Mouse (Mus musculus): ENCODE measurements around the gene Nme7. TPM values are rescaled to one million over a fixed set of nuclear protein-coding genes. Genes with fewer than 3 reads are reported as not detected.

Gene Nme7
- polyA plus RNA-seq, 1 experiment from 2014 or later, result 64.3 TPM

DNA sequence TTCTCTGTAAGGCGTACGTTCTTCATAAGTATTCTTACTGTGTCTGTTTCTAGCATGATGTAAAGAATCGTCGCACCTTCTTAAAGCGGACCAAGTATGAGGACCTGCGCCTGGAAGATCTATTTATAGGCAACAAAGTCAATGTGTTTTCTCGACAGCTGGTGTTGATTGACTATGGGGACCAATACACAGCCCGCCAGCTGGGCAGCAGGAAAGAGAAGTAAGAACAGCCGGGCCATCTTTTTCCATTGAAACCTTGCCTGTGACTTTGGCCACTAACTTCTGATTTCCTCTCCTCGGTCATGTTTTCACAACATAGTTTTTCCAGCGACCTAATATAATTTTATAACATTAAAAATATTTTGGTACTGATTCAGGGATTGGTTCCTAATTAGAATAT, 28.6 kb downstream of the Nme7 start:
- Histone ChIP-seq H3K4me2 (replicated peaks; ENCODE audit: low read depth, low read length) (no peak overlapping the region), H3K36me3 (ENCODE audit: insufficient read depth, low read length) (peaks cover 30% of the 10 kb centered on the region; the same call in 1 of the 2 replicates), H3K4me1 (ENCODE audit: insufficient read depth, low read length) (no peaks in the 10 kb centered on the region), H3K9ac (replicated peaks; ENCODE audit: low read length) (no peak overlapping the region), H3K9me3 (ENCODE audit: low read length) (no peaks in the 10 kb centered on the region), H3K27ac (ENCODE audit: low read length) (no peak overlapping the region), H3K4me3 (ENCODE audit: low read length) (no peak overlapping the region), H3K27me3 (ENCODE audit: insufficient read depth, low read length) (no peaks in the 10 kb centered on the region)
- no peak for ATAC-seq (ENCODE audit: low FRiP score, low TSS enrichment)
- 92% methylated on average over 11 of the region's 11 CpGs for WGBS

GRCm38 (mm10) chr1:164335435-164335834, 31.5 kb downstream of the Nme7 start:
- peaks cover 28% of the 10 kb centered on the region; the same call in 1 of the 2 replicates for H3K36me3 ChIP-seq (ENCODE audit: insufficient read depth, low read length)
- WGBS, result 93% methylated on average over 3 of the region's 3 CpGs
- H3K9ac ChIP-seq (replicated peaks; ENCODE audit: low read length), result no peak overlapping the region
- H3K27me3 ChIP-seq (ENCODE audit: insufficient read depth, low read length), result no peaks in the 10 kb centered on the region
- H3K9me3 ChIP-seq (ENCODE audit: low read length), result no peaks in the 10 kb centered on the region
- no peak overlapping the region for H3K4me2 ChIP-seq (replicated peaks; ENCODE audit: low read depth, low read length)
- no peak overlapping the region for H3K27ac ChIP-seq (ENCODE audit: low read length)
- no peaks in the 10 kb centered on the region for H3K4me1 ChIP-seq (ENCODE audit: insufficient read depth, low read length)
- H3K4me3 ChIP-seq (ENCODE audit: low read length), result no peak overlapping the region
- ATAC-seq (ENCODE audit: low FRiP score, low TSS enrichment), result no peak

GRCm38 (mm10) chr1:164335846-164336245, 31.9 kb downstream of the Nme7 start:
- Histone ChIP-seq H3K36me3 (ENCODE audit: insufficient read depth, low read length) (peaks cover 24% of the 10 kb centered on the region; the same call in 1 of the 2 replicates), H3K9me3 (ENCODE audit: low read length) (no peaks in the 10 kb centered on the region), H3K9ac (replicated peaks; ENCODE audit: low read length) (no peak overlapping the region), H3K27ac (ENCODE audit: low read length) (no peak overlapping the region), H3K4me1 (ENCODE audit: insufficient read depth, low read length) (no peaks in the 10 kb centered on the region), H3K4me3 (ENCODE audit: low read length) (no peak overlapping the region), H3K4me2 (replicated peaks; ENCODE audit: low read depth, low read length) (no peak overlapping the region), H3K27me3 (ENCODE audit: insufficient read depth, low read length) (no peaks in the 10 kb centered on the region)
- ATAC-seq (ENCODE audit: low FRiP score, low TSS enrichment), result no peak
- 85% methylated on average over 4 of the region's 4 CpGs for WGBS

DNA sequence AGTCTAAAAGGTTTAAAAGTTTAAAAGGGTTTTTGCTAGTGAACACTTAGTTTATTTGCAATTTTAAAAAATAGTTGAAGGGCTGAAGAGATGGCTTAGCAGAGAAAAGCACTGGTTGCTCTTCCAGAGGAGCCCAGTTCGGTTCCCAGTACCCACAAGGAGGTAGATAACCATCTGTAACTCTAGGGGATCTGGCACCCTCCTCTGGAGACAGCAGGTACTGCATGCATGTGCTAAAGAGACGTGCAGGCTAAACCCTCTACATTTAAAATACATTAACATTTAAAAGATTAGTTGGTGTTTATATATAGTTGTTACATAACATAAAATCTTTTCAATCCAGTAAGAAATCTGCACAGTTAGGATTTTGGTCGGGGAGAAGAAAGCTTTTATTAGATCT, 38.2 kb downstream of the Nme7 start:
- Histone ChIP-seq H3K9ac (replicated peaks; ENCODE audit: low read length) (no peak overlapping the region), H3K4me1 (ENCODE audit: insufficient read depth, low read length) (no peaks in the 10 kb centered on the region), H3K4me3 (ENCODE audit: low read length) (no peak overlapping the region), H3K9me3 (ENCODE audit: low read length) (0 out of 2 replicates have a peak, but pooled peaks cover 5% of the 10 kb centered on the region), H3K4me2 (replicated peaks; ENCODE audit: low read depth, low read length) (no peak overlapping the region), H3K36me3 (ENCODE audit: insufficient read depth, low read length) (peaks cover 18% of the 10 kb centered on the region), H3K27ac (ENCODE audit: low read length) (no peak overlapping the region), H3K27me3 (ENCODE audit: insufficient read depth, low read length) (no peaks in the 10 kb centered on the region)
- 90% methylated on average over 3 of the region's 3 CpGs for WGBS
- ATAC-seq (ENCODE audit: low FRiP score, low TSS enrichment), result no peak

DNA sequence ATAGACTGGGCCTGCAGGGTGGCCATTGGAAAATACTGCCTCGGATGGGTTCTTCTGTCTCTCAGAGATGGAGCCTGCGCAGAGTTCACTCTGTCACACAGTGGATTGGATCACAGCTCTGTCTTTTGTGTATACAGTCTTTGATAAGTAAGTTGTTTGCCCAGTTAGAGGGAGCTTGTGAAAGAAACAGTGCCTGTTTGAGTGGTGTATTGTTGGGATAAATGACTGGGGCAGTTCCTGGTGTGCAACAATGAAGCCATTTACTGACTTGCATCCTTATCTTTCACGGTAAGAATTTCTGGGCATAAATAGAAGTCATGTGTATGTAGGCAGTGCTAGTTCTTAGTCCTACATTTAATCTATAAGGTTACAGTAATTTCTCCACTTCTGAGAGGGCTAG, 49.5 kb downstream of the Nme7 start:
- no peak overlapping the region for H3K4me2 ChIP-seq (replicated peaks; ENCODE audit: low read depth, low read length)
- no peak overlapping the region for H3K9ac ChIP-seq (replicated peaks; ENCODE audit: low read length)
- WGBS, result 95% methylated on average over 3 of the region's 3 CpGs
- no peaks in the 10 kb centered on the region for H3K27me3 ChIP-seq (ENCODE audit: insufficient read depth, low read length)
- H3K27ac ChIP-seq (ENCODE audit: low read length), result no peak overlapping the region
- no peak overlapping the region for H3K4me3 ChIP-seq (ENCODE audit: low read length)
- ATAC-seq (ENCODE audit: low FRiP score, low TSS enrichment), result no peak
- no peaks in the 10 kb centered on the region for H3K4me1 ChIP-seq (ENCODE audit: insufficient read depth, low read length)
- H3K9me3 ChIP-seq (ENCODE audit: low read length), result no peaks in the 10 kb centered on the region
- peaks cover 6% of the 10 kb centered on the region; the same call in 1 of the 2 replicates for H3K36me3 ChIP-seq (ENCODE audit: insufficient read depth, low read length)

DNA sequence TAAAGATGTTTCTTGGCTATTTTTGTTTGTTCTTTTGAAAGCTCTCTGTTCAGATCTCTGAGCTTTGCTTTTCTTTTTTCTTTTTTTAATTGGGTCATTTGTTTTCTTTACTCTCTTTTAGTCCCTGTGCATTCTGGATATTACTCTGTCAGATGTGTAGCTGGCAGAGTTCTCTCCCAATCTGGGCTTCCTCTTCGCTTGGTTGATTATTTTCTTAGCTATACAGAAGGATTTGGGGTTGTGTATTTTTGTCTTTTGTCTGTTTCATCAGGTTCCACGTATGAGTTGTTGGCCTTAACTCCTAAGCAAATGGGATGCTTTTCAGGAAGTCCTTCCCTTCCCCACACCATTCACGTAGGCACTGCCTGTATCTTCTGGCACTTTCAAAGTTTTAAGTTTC, 54.1 kb downstream of the Nme7 start:
- no peak overlapping the region for H3K4me3 ChIP-seq (ENCODE audit: low read length)
- no peaks in the 10 kb centered on the region for H3K4me1 ChIP-seq (ENCODE audit: insufficient read depth, low read length)
- H3K27me3 ChIP-seq (ENCODE audit: insufficient read depth, low read length), result no peaks in the 10 kb centered on the region
- H3K9me3 ChIP-seq (ENCODE audit: low read length), result no peaks in the 10 kb centered on the region
- no peak overlapping the region for H3K27ac ChIP-seq (ENCODE audit: low read length)
- H3K4me2 ChIP-seq (replicated peaks; ENCODE audit: low read depth, low read length), result no peak overlapping the region
- ATAC-seq (ENCODE audit: low FRiP score, low TSS enrichment), result no peak
- WGBS, result 48% methylated on average over 3 of the region's 3 CpGs
- no peak overlapping the region for H3K9ac ChIP-seq (replicated peaks; ENCODE audit: low read length)
- peaks cover 5% of the 10 kb centered on the region; the same call in 1 of the 2 replicates for H3K36me3 ChIP-seq (ENCODE audit: insufficient read depth, low read length)

GRCm38 (mm10) chr1:164361997-164362396, 58.1 kb downstream of the Nme7 start:
- no peak overlapping the region for H3K4me3 ChIP-seq (ENCODE audit: low read length)
- no peaks in the 10 kb centered on the region for H3K9me3 ChIP-seq (ENCODE audit: low read length)
- H3K27ac ChIP-seq (ENCODE audit: low read length), result no peak overlapping the region
- H3K36me3 ChIP-seq (ENCODE audit: insufficient read depth, low read length), result no peaks in the 10 kb centered on the region
- no peaks in the 10 kb centered on the region for H3K27me3 ChIP-seq (ENCODE audit: insufficient read depth, low read length)
- 95% methylated on average over 2 of the region's 2 CpGs for WGBS
- no peaks in the 10 kb centered on the region for H3K4me1 ChIP-seq (ENCODE audit: insufficient read depth, low read length)
- H3K9ac ChIP-seq (replicated peaks; ENCODE audit: low read length), result no peak overlapping the region
- no peak for ATAC-seq (ENCODE audit: low FRiP score, low TSS enrichment)
- H3K4me2 ChIP-seq (replicated peaks; ENCODE audit: low read depth, low read length), result no peak overlapping the region

DNA sequence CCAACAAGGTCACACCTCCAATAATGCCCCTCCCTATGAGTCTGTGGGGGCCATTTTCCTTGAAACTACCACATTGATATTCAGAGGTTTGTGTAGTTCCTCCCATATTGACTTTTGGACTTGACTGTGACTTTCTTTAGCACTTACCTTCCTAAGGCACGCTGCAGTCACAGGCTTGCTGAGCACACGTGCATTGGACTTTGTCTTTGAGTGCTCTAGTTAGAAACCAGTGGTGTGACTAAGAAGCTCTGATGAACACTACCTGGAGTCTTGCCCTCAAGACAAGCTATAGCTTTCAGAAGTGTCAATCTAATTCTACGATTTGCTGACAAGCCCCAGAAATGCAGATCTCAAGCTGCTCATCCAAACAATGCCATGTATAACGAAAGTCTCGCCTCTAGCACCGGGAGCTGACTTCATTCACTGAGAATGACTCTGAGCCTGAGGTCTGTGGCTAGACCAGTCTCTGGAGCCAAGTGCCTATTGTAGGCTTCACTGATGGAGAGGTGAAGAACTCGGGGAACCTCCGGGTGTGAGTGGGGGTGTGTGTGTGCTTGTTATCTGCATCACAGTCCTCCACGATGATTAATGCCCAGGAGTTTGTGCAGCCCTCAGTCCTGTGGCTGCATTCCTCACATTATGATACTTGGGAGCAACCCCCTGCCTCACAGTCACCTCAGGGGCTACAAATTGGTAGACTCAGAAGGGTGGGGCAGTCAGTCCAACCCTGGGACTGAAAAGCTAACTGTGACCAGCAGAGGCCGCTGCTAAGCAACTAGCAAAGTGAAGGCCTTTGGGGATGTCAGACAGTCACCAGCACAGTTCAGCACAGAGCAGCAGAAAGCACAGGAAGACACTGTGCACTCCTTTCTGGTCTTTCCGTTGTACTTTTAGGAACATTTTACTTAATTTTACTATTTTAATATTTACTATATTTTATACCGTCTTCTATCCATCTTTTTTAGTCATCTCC, 62.5 kb downstream of the Nme7 start:
- H3K27me3 ChIP-seq (ENCODE audit: insufficient read depth, low read length), result no peaks in the 10 kb centered on the region
- 0 out of 2 replicates have a peak overlapping the region, but pooled peaks have one; percentile 9 for H3K27ac ChIP-seq (ENCODE audit: low read length)
- no peaks in the 10 kb centered on the region for H3K9me3 ChIP-seq (ENCODE audit: low read length)
- H3K4me2 ChIP-seq (replicated peaks; ENCODE audit: low read depth, low read length), result no peak overlapping the region
- H3K4me3 ChIP-seq (ENCODE audit: low read length), result no peak overlapping the region
- ATAC-seq (ENCODE audit: low FRiP score, low TSS enrichment), result peak; percentile 90
- H3K4me1 ChIP-seq (ENCODE audit: insufficient read depth, low read length), result no peaks in the 10 kb centered on the region
- H3K36me3 ChIP-seq (ENCODE audit: insufficient read depth, low read length), result no peaks in the 10 kb centered on the region
- 75% methylated on average over 12 of the region's 12 CpGs for WGBS
- H3K9ac ChIP-seq (replicated peaks; ENCODE audit: low read length), result no peak overlapping the region

DNA sequence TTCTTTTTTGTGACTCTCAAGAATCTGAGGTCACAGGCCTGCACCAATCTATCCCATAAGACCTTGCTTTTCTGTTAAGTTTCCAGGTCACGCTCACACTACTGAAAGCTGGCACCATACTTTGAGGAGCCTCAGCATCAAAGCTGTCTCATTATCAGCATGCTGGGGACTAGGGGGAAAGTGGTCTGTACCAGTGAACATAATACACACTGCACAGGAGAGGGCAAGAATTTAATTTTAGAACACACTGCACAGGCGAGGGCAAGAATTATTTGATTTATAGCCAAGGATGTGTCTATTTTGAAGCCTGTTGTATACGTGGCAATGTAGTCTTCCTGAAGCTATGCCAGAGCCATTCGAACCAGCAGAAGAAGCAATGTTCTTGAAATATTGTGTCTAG, 64.2 kb downstream of the Nme7 start:
- H3K27me3 ChIP-seq (ENCODE audit: insufficient read depth, low read length), result no peaks in the 10 kb centered on the region
- no peak overlapping the region for H3K9ac ChIP-seq (replicated peaks; ENCODE audit: low read length)
- no peak overlapping the region for H3K4me2 ChIP-seq (replicated peaks; ENCODE audit: low read depth, low read length)
- no peaks in the 10 kb centered on the region for H3K9me3 ChIP-seq (ENCODE audit: low read length)
- no peaks in the 10 kb centered on the region for H3K4me1 ChIP-seq (ENCODE audit: insufficient read depth, low read length)
- no peak overlapping the region for H3K4me3 ChIP-seq (ENCODE audit: low read length)
- no peak overlapping the region for H3K27ac ChIP-seq (ENCODE audit: low read length)
- WGBS, result 79% methylated on average over 4 of the region's 4 CpGs
- peaks cover 3% of the 10 kb centered on the region; the same call in 1 of the 2 replicates for H3K36me3 ChIP-seq (ENCODE audit: insufficient read depth, low read length)
- no peak for ATAC-seq (ENCODE audit: low FRiP score, low TSS enrichment)

- Histone ChIP-seq H3K36me3 (ENCODE audit: insufficient read depth, low read length) (peaks cover 6% of the 10 kb centered on the region; the same call in 1 of the 2 replicates), H3K4me2 (replicated peaks; ENCODE audit: low read depth, low read length) (no peak overlapping the region), H3K4me3 (ENCODE audit: low read length) (no peak overlapping the region), H3K27me3 (ENCODE audit: insufficient read depth, low read length) (no peaks in the 10 kb centered on the region), H3K9ac (replicated peaks; ENCODE audit: low read length) (no peak overlapping the region), H3K9me3 (ENCODE audit: low read length) (no peaks in the 10 kb centered on the region), H3K27ac (ENCODE audit: low read length) (no peak overlapping the region), H3K4me1 (ENCODE audit: insufficient read depth, low read length) (no peaks in the 10 kb centered on the region)
- 90% methylated on average over 2 of the region's 2 CpGs for WGBS
- no peak for ATAC-seq (ENCODE audit: low FRiP score, low TSS enrichment)
Measured at GRCm38 (mm10) chr1:164369781-164370180, 65.9 kb downstream of the Nme7 start.

All from kidney, embryonic 16.5 days (tissue).